Mouse (Mus musculus): ENCODE results near the gene Hbb-bt. TPM values are rescaled to one million over a fixed set of nuclear protein-coding genes. Genes with fewer than 3 reads are reported as not detected.

Hbb-bt gene
- 16.2 and 21.8 TPM in 2 replicates for total RNA-seq (2023)

DNA sequence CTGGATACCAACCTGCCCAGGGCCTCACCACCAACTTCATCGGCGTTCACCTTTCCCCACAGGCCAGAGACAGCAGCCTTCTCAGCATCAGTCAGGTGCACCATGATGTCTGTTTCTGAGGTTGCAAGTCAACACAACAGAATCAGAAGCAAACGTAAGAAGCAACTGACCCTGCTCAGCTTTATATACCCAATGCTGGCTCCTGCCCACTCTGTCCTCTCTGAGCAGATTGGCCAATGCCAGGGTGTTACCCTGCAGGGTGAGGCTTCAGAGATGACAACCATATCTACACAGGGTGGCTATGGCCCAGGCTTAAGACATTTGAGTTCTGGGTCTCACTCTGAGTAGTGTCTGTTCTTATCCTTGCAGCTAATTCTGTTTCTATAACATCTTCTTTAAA, at the start of gene Hbb-bt:
Gene Hbb-bt, minus strand, starts transcription at position 231 of the 400 bp plus-strand sequence.

DNA sequence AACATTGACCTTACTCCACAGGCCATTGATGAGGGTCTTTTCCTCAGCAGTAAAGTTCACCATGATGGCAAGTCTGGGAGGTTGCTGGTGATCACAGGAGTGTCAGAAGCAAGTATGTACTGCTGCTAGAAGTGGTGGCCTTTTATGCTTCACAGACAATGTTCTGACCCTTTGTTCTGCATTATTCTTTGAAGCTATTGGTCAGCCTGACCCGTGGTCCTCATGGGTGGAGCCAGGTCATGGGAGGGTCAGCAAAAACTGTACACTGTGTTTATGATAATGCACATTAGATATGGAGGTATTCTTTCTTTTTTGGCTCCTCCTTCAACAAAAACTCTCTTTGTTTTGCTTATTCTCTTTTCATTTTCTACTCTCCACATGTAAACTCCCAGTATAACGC, 39.3 kb upstream of the Hbb-bt start, which contains the start of gene Hbb-y:
Gene Hbb-y, minus strand, starts transcription at position 127 of the 400 bp plus-strand sequence.

DNA sequence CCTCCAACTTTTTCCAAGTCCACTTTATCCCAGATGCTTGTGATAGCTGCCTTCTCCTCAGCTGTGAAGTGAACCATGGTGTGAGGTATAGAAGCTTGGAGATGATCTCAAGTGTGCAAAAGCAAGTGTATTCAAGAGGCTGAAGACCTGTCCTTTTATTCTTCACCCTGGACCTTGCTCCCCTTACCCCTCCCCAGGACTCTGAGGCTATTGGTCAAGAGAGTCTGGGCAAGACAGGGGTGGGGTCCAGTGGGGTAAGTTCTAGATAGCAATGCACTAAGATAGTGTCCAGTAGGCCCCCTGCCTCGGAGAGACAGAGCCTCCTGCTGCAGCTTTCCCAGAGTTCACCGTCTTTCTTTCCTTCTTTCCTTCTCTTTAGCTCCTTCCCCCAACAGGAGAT, 29.2 kb upstream of the Hbb-bt start, which contains the start of gene Hbb-bh1:
Gene Hbb-bh1, minus strand, starts transcription at position 131 of the 400 bp plus-strand sequence.

DNA sequence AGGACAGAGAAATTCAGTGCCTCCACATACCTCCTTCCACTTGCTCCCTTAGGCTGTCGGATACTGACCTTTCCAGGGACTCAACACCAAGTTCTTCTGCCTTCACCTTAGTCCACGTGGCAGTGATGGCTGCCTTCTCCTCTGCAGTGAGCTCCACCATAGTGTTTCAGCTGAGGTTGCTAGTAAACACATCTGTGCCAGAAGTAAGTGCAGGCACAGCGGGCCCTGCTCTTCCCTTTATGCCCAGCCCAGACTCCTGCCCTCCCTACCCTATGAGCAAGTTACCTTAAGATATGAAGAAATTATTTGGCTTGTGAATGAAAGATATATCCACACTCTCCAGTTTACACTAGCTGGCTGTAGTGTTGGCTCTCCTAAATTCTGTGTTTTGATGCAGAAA, 26.5 kb upstream of the Hbb-bt start, which contains the start of gene Hbb-bh2:
Gene Hbb-bh2, minus strand, starts transcription at position 253 of the 400 bp plus-strand sequence.

DNA sequence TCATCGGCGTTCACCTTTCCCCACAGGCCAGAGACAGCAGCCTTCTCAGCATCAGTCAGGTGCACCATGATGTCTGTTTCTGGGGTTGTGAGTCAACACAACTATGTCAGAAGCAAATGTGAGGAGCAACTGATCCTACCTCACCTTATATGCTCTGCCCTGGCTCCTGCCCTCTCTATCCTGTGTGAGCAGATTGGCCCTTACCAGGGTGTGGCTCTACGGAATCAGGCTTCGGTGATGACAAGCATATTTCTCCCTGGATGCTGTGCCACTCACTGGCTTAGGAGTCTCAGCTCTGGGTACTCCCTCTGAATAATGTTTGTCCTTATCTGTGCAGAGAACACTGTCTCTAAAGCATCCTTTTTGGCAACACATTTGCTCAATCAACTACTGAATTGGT, 14.0 kb upstream of the Hbb-bt start, which contains the start of gene Hbb-bs:
Gene Hbb-bs, minus strand, starts transcription at position 289 of the 400 bp plus-strand sequence.

DNA sequence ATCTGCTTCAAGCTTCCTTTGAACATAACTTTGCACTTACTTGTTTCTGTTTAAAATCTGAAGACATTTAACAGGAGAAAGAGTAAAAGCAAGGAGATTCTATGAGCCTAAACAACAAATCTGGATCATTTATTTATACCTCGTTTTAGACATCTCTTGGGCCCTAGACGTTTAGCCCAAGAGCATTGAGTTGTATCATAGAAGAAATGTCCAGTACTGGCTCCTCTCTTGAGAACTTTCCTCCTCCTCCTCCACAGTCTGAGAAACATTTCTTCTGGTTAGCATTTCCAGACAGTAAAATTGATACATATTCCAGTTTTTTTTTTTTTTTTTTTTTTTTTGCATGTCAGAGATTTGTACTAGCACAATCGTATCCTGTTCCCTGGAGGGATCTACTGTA, 22.1 kb downstream of the Hbb-bt start, which contains the start of gene Olfr67:
Gene Olfr67, minus strand, starts transcription at position 101 of the 400 bp plus-strand sequence.

DNA sequence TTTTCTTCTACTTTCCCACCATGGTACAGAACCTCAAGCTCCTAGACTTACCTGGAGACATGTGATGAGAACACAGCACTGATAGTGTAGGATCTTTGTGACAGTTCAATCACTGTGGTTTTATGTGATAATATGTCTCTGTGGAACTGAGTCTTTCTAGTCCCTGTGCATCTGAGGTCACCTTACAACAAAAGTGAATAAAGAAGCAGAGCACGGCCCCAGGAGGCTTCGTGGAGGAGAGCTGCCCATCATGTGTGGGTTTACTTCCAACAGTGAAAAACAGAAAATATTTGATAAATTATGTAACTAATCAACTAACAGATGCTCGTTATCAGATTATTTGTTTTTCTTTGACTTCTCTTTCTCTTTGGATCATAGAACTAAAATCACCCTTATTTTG, 34.2 kb downstream of the Hbb-bt start, which contains the start of gene Olfr68:
Gene Olfr68, minus strand, starts transcription at position 101 of the 400 bp plus-strand sequence.

DNA sequence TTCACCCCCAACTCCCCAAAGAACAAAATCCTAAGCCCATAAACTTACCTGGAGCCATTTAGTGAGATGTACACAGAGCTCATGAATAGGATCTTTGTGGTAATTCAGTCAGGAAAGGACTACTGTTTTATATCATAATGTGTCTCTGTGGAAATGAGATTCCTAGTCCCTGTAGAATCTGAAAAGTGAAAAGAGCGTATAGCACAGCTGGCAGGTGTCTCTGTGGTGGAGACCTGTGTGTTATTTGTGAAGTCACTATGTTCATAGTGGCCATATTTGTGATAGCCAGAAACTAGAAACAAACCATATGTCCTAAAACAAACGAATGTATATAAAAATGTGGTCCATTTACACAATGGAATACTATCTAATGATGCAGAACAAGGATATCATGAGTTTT, 42.3 kb downstream of the Hbb-bt start, which contains the start of gene Olfr69:
Gene Olfr69, minus strand, starts transcription at position 101 of the 400 bp plus-strand sequence.

Other genes starting within 250 kb of the Hbb-bt start
- not detected in 2 replicates for gene Olfr616, start 244.9 kb downstream of the Hbb-bt start, total RNA-seq (2023)
- gene Olfr617, start 240.9 kb downstream of the Hbb-bt start, total RNA-seq (2023) = not detected in 2 replicates
- gene Olfr618, start 223.9 kb downstream of the Hbb-bt start, total RNA-seq (2023) = not detected in 2 replicates
- not detected in 2 replicates for gene Olfr619, start 213.4 kb downstream of the Hbb-bt start, total RNA-seq (2023)
- not detected in 2 replicates for gene Olfr620, start 201.5 kb downstream of the Hbb-bt start, total RNA-seq (2023)
- not detected in 2 replicates for gene Olfr622, start 171.3 kb downstream of the Hbb-bt start, total RNA-seq (2023)
- not detected in 2 replicates for gene Olfr623, start 150.3 kb downstream of the Hbb-bt start, total RNA-seq (2023)
- not detected in 2 replicates for gene Olfr624, start 142.8 kb downstream of the Hbb-bt start, total RNA-seq (2023)
- not detected in 2 replicates for gene Olfr625-ps1, start 131.3 kb downstream of the Hbb-bt start, total RNA-seq (2023)
- gene Olfr243, start 99.3 kb downstream of the Hbb-bt start, total RNA-seq (2023) = not detected in 2 replicates
- not detected in 2 replicates for gene Olfr628, start 83.6 kb downstream of the Hbb-bt start, total RNA-seq (2023)
- gene Olfr629, start 69.1 kb downstream of the Hbb-bt start, total RNA-seq (2023) = not detected in 2 replicates
- not detected in 2 replicates for gene Olfr630, start 56.7 kb downstream of the Hbb-bt start, total RNA-seq (2023)
- not detected in 2 replicates for gene Olfr69, start 42.4 kb downstream of the Hbb-bt start, total RNA-seq (2023)
- gene Olfr68, start 34.3 kb downstream of the Hbb-bt start, total RNA-seq (2023) = not detected in 2 replicates
- not detected in 2 replicates for gene Olfr67, start 22.2 kb downstream of the Hbb-bt start, total RNA-seq (2023)
- 59.0 and 111 TPM in 2 replicates for gene Hbb-bs, start 14.1 kb upstream of the Hbb-bt start, total RNA-seq (2023)
- not detected in 2 replicates for gene Hbb-bh2, start 26.5 kb upstream of the Hbb-bt start, total RNA-seq (2023)
- gene Hbb-bh1, start 29.2 kb upstream of the Hbb-bt start, total RNA-seq (2023) = not detected in 2 replicates
- not detected in 2 replicates for gene Hbb-y, start 39.2 kb upstream of the Hbb-bt start, total RNA-seq (2023)
- gene Olfr66, start 72.3 kb upstream of the Hbb-bt start, total RNA-seq (2023) = not detected in 2 replicates
- not detected in 2 replicates for gene Olfr64, start 80.5 kb upstream of the Hbb-bt start, total RNA-seq (2023)
- not detected in 2 replicates for gene Olfr65, start 89.5 kb upstream of the Hbb-bt start, total RNA-seq (2023)
- not detected in 2 replicates for gene Olfr631, start 114.8 kb upstream of the Hbb-bt start, total RNA-seq (2023)
- gene Olfr632, start 120.4 kb upstream of the Hbb-bt start, total RNA-seq (2023) = not detected in 2 replicates
- gene Olfr633, start 130.4 kb upstream of the Hbb-bt start, total RNA-seq (2023) = not detected in 2 replicates
- gene Olfr635, start 157.2 kb upstream of the Hbb-bt start, total RNA-seq (2023) = not detected in 2 replicates
- not detected in 2 replicates for gene Olfr638, start 184.8 kb upstream of the Hbb-bt start, total RNA-seq (2023)
- gene Olfr639, start 203.3 kb upstream of the Hbb-bt start, total RNA-seq (2023) = 0.07 and 0.09 TPM in 2 replicates
- gene Olfr640, start 211.6 kb upstream of the Hbb-bt start, total RNA-seq (2023) = not detected in 2 replicates
- not detected in 2 replicates for gene Olfr641, start 221.4 kb upstream of the Hbb-bt start, total RNA-seq (2023)
- not detected in 2 replicates for gene Olfr642, start 238.7 kb upstream of the Hbb-bt start, total RNA-seq (2023)
- not detected in 2 replicates for gene 4930516K23Rik, start 247.4 kb upstream of the Hbb-bt start, total RNA-seq (2023)